Mouse (Mus musculus): ENCODE data around the gene Ott. TPM values are rescaled to one million over a fixed set of nuclear protein-coding genes. Genes with fewer than 3 reads are reported as not detected.
"Not testable (repeated sequence)": the region's sequence is repeated elsewhere in the genome, so short reads cannot be mapped to it uniquely, and the experiment has no call there.

The Ott gene
- polyA plus RNA-seq (2015; fragmentation: Nextera tagmentation; extraction: Ambion mirVana), result not detected in 2 replicates

- not testable (repeated sequence) for H3K27me3 ChIP-seq; H3K4me2 ChIP-seq; H3K4me3 ChIP-seq; ATAC-seq (ENCODE audit: insufficient number of reproducible peaks, insufficient read depth, low FRiP score, low TSS enrichment, low read depth); H3K36me3 ChIP-seq; H3K9ac ChIP-seq; H3K27ac ChIP-seq; H3K9me3 ChIP-seq; H3K4me1 ChIP-seq
- no CpG with 5 or more reads among the region's 5 CpGs for WGBS
Measured at GRCm38 (mm10) chrX:149073982-149074381, at the start of gene Ott. TSS of gene Ott (plus strand) at chrX:149074282.

Other genes starting within 250 kb of the Ott start
- not detected in 2 replicates for gene Luzp4, start 216.6 kb upstream of the Ott start, polyA plus RNA-seq (2015; fragmentation: Nextera tagmentation; extraction: Ambion mirVana)
- not detected in 2 replicates for gene Gm15093, start 198.1 kb downstream of the Ott start, polyA plus RNA-seq (2015; fragmentation: Nextera tagmentation; extraction: Ambion mirVana)